Mouse (Mus musculus): ENCODE measurements around the gene Med13l. TPM values are rescaled to one million over a fixed set of nuclear protein-coding genes. Genes with fewer than 3 reads are reported as not detected.
A peak's percentile ranks its signal among the peaks of the same experiment; 100 is the strongest.
"Not testable (repeated sequence)": the region's sequence is repeated elsewhere in the genome, so short reads cannot be mapped to it uniquely, and the experiment has no call there.

Med13l gene
- total RNA-seq, 2 experiments from 2014 or later = 95.9 to 105 TPM

DNA sequence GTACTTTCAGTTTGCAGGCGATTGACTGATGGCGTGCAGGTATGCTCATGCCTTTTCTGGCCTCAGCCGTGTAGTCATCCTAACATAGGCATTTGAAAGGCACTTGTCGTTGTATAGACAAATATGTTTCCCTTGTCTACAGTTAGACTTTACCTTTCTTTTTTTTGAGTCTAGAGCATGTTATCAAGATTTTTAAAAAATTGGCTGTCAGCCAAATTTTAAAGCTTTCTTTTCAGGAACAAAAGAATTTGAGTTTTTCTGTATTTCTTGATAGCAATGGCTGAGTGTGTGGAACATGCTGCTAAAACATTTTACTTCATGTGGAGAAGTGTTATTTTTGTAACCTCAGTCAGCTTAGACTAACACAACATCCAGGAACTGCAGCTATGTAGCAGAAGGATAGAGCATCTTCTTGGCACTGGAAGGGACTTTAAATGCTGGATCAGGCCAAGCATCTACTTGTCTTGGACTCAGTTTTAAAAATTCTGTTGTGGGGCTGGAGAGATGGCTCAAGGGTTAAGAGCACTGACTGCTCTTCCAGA, 89.6 kb downstream of the Med13l start:
- intact Hi-C loops (cut with DNase I) = loop anchor here (5.0 to 10.0 kb wide), 2 partner anchors 75 to 318 kb away; no protein-coding TSS in a partner anchor
- DNase-seq = no peak

GRCm38 (mm10) chr5:118650746-118651145, 90.3 kb downstream of the Med13l start:
- intact Hi-C loops (cut with DNase I) = loop anchor here (5.0 to 10.0 kb wide), 2 partner anchors 76 to 318 kb away; no protein-coding TSS in a partner anchor

DNA sequence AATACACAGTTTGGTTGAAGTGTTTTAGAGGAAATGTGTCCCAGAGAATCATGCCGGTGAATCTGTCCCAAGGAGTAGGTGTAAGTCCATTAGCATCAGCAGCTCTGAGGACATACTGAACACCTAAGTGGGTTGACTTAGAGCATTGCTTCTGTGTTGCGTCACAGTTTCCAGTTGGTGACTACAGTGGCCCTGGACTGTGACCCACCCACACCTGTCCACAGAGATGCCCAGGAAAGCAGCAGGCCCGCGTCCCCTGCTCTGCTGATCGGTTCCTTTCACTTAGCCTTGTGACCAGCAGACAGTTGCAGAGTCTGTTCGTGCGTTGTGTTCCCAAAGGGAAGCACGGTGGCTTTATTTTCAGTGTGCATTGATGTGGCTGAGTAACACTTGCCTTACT, 92.1 kb downstream of the Med13l start:
- intact Hi-C loops (cut with DNase I) = loop anchor here (5.0 to 10.0 kb wide), 2 partner anchors 78 to 320 kb away; no protein-coding TSS in a partner anchor
- DNase-seq = no peak

More at GRCm38 (mm10) chr5:118650746-118651145, 90.3 kb downstream of the Med13l start:
- DNase-seq = no peak

DNA sequence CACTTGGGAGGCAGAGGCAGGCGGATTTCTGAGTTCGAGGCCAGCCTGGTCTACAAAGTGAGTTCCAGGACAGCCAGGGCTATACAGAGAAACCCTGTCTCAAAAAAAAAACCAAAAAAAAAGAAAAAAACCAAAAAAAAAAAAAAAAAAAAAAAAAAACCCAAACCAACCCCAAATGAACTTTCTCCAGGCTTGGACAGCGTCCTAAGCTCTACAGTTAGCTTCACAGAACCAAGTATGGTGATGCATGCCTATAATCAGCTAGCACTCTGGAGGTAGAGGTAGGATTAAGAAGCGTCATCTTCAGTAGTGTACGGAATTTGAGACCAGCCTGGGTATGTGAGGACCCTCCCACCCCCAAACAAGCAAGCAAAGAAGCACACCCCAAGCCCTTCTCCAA, 92.6 kb downstream of the Med13l start:
- intact Hi-C loops (cut with DNase I) = loop anchor here (5.0 to 10.0 kb wide), 2 partner anchors 78 to 321 kb away; no protein-coding TSS in a partner anchor
- not testable (repeated sequence) for DNase-seq

GRCm38 (mm10) chr5:118654599-118654998, 94.1 kb downstream of the Med13l start:
- no peak for DNase-seq
- intact Hi-C loops (cut with DNase I) = loop anchor here (5.0 to 10.0 kb wide), 2 partner anchors 80 to 322 kb away; no protein-coding TSS in a partner anchor

GRCm38 (mm10) chr5:118655025-118655424, 94.5 kb downstream of the Med13l start:
- peak; percentile 52 for DNase-seq
- intact Hi-C loops (cut with DNase I) = loop anchor here (10.0 kb wide), 1 partner anchor 80 kb away; no protein-coding TSS in a partner anchor

- intact Hi-C loops (cut with DNase I) = loop anchor here (10.0 kb wide), 1 partner anchor 81 kb away; no protein-coding TSS in a partner anchor
- DNase-seq = no peak
These were observed 94.9 kb downstream of the Med13l start for GRCm38 (mm10) chr5:118655428-118655827.

DNA sequence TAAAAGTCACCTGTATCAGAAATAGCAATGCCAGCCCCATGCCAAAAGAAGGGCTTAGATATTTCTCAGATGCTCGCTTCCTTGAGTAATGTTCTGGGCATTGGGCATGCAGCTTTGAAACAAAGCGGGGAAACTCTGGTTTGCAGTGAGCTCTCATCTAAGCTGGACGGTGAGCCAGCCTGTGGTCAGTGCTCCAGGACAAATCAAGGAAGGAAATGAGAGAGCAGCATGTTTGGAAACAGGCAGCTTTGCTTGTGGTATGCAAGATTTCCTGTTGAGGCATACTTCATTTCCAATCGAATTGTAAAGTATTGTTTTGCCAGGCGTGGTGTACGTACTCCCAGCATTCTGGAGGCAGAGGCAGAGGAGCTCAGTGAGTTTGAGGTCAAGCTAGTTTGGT, 95.5 kb downstream of the Med13l start:
- intact Hi-C loops (cut with DNase I) = loop anchor here (10.0 kb wide), 1 partner anchor 81 kb away; no protein-coding TSS in a partner anchor
- DNase-seq = no peak

GRCm38 (mm10) chr5:118658256-118658837, 97.9 kb downstream of the Med13l start:
- intact Hi-C loops (cut with DNase I) = loop anchor here (10.0 kb wide), 1 partner anchor 84 kb away; no protein-coding TSS in a partner anchor
- DNase-seq = no peak

- intact Hi-C loops (cut with DNase I) = loop anchor here (10.0 kb wide), 1 partner anchor 85 kb away; no protein-coding TSS in a partner anchor
- DNase-seq = no peak
These were observed 99.2 kb downstream of the Med13l start for GRCm38 (mm10) chr5:118659713-118660112.

GRCm38 (mm10) chr5:118661751-118662150, 101.3 kb downstream of the Med13l start:
- no peak for DNase-seq
- intact Hi-C loops (cut with DNase I) = no loop called here

DNA sequence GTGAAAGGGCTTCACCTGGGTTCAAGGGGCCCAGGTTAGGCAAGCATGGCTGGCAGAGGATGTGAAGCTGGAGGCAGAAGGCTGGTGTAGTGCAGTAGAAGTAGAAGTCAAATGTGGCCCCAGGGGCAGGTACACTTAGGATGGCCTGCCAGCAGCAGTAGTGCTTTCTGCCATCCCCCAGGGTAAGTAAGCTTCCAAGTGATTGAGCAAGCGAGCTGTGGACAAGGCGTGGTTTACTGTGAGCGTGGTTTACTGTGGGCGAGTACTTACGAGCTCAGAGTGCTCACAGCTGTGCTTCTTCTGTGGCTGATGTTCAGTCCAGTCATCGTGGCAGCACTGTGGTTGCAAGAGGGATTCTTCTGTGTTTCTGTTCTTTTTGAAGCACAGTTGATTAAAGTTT, 103.5 kb downstream of the Med13l start:
- DNase-seq = no peak
- intact Hi-C loops (cut with DNase I) = no loop called here

- no peak for DNase-seq
- intact Hi-C loops (cut with DNase I) = no loop called here
These were observed 104.5 kb downstream of the Med13l start for GRCm38 (mm10) chr5:118665023-118665422.

- intact Hi-C loops (cut with DNase I) = no loop called here
- peak; percentile 61 for DNase-seq
These were observed 106.1 kb downstream of the Med13l start for GRCm38 (mm10) chr5:118666437-118667207.

- intact Hi-C loops (cut with DNase I) = no loop called here
- no peak for DNase-seq
These were observed 107.4 kb downstream of the Med13l start for GRCm38 (mm10) chr5:118667863-118668262.

DNA sequence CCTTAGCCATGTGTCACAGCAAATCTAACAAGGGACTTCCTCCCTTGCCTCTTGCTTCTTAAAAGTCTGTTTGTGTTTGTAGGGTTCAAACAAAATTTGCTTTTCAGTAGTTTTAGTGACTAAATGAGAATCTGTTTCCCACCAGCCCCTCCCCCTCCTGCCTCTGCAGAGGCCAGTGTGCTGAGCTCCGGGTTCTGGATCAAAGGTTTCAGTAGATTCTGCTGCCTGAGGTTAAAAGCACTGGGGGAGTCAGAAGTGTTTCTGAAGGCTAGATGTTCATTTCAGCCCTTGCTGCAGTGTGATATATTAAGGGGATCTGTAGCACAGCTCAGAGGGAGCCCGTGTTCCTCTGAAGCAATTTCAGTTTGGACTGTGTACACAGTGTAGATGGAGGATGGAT, 108.5 kb downstream of the Med13l start:
- DNase-seq = no peak
- intact Hi-C loops (cut with DNase I) = no loop called here

DNA sequence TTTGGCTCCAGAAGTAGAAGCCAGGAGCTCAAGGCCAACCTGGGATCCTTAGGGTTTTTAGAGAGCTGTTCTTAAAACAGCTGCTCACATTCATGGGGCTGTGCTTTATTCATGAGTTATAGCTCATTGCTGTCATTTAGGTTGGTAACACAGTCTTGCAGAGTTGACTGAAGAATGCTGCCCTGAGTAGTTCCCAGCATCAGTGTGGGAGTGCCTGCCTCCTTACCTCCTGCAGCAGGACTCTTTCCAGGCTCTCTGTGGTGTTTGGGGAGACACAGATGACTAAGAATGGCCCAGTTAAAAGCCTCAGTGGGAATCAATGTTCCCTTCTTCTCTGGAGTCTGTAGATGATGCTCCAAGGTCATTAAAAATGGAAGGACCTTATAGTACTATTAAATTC, 111.6 kb downstream of the Med13l start:
- intact Hi-C loops (cut with DNase I) = no loop called here
- no peak for DNase-seq

- intact Hi-C loops (cut with DNase I) = no loop called here
- DNase-seq = no peak
These were observed 113.4 kb downstream of the Med13l start for GRCm38 (mm10) chr5:118673859-118674258.

DNA sequence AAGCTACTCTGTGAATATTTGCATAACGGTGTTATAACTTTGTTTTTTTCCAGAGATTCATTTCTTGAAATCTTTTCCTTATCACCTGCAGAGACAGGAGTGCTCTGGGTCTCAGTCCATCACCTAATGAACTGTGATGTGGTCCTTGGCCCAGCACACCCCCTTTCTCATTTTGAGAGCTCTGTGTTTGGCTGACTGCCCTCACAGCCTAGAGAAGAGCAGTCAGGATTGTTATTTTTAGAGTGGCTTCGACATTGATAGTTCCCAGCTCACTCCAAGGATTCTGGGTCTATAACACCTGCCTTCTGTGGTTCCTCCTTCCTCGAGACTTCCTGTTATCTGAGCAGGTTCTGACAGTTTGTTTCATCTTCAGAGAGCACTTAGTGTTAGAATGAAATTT, 113.8 kb downstream of the Med13l start:
- intact Hi-C loops (cut with DNase I) = no loop called here
- no peak for DNase-seq

DNA sequence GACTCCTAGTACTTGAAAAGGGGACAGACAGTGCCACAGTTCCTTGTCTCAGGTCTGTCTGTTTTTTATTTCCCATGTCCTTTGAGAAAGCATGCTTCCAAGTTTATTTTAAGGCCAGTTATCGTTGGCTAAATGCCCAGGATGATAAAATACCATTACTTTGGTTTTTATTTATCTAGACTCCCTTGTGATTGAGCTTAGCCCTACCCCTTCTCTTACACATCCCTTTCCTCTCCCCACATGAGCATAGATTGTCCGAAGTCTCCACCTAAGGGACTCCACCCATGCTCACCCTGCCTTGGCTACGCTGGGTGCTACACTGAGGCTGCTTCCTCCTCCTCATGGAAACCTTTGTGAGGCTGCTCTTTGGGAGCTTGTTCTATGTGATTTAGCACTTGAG, 115.2 kb downstream of the Med13l start:
- DNase-seq = no peak
- intact Hi-C loops (cut with DNase I) = no loop called here

Measured in left cerebral cortex, postnatal 4 days (tissue).